Mouse (Mus musculus) G1E (cell line): ENCODE measurements around the gene Ces2a.

Experiments
- CTCF ChIP-seq: IDR thresholded peaks from 2 replicates; pipeline ENCODE4 v1.5.1; 2012; ENCODE audit warnings: low read depth, low read length, inconsistent platforms, mixed read lengths
- GATA1 ChIP-seq: IDR thresholded peaks from 2 replicates; pipeline ENCODE4 v1.6.1; 2012; ENCODE audit warnings: borderline replicate concordance, low read length, inconsistent platforms, mixed read lengths
- GATA2 ChIP-seq: IDR thresholded peaks from 2 replicates; pipeline ENCODE4 v1.6.1; 2012; ENCODE audit warnings: low read depth, low read length, inconsistent platforms, borderline replicate concordance

DNA sequence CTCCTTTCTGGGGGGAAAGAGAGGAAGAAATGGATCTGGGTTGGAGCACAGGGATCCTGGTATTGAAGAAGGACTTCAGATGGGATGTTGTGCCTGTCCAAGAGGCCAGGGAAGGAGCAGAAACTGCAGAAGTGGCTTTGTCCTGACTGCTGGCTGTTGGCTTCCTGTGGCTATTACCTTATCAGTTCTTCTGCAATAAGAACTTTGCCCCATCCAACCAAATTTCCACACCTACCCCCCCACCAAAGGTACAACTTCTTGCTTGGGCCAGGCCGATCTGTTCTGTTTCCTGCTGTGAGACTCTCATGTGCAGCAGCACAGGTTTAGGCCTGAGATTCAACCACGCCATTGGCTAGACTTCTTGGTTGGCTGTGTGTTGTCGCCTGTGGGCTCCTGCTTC is 36.6 kb downstream of the Ces2a start:
- TF ChIP-seq CTCF (no peak), GATA1 (no peak), GATA2 (no peak)
